Mouse (Mus musculus): ENCODE measurements around the gene Dbf4.

- TF ChIP-seq CTCF (IDR thresholded peaks at IDR 0.05; ENCODE audit: low read depth, low read length) (no peak), POLR2A (IDR thresholded peaks at IDR 0.05; ENCODE audit: insufficient read depth, low read length) (no peak)
Measured at GRCm38 (mm10) chr5:8417443-8417842, 5.1 kb downstream of the Dbf4 start.
